Mouse (Mus musculus) lung, embryonic 16.5 days (tissue): ENCODE measurements around the gene Cryl1. TPM values are rescaled to one million over a fixed set of nuclear protein-coding genes. Genes with fewer than 3 reads are reported as not detected.
A peak's percentile ranks its signal among the peaks of the same experiment; 100 is the strongest.

ENCODE experiments used
- ATAC-seq: fragments of 200-750 bp; cut with Nextera tagmentation; 2 replicates; pipeline ENCODE4 v1.8.0; 2017; ENCODE audit warnings: low read depth, mild to moderate bottlenecking, moderate library complexity
- H3K27ac ChIP-seq: fragments of 300-500 bp; sonication (generic); 2 replicates; pipeline ENCODE4 v1.5.1; 2014; ENCODE audit warnings: mild to moderate bottlenecking, control low read depth, low read length
- H3K27me3 ChIP-seq: fragments of 300-500 bp; sonication (generic); 2 replicates; pipeline ENCODE4 v1.6.1; 2014; ENCODE audit warnings: low read depth, low read length, mixed read lengths; ENCODE audit not compliant: control insufficient read depth, insufficient read depth
- H3K36me3 ChIP-seq: fragments of 300-500 bp; sonication (generic); 2 replicates; pipeline ENCODE4 v1.6.1; 2014; ENCODE audit warnings: low read length; ENCODE audit not compliant: control insufficient read depth, insufficient read depth
- H3K4me1 ChIP-seq: fragments of 300-500 bp; sonication (generic); replicated peaks from 2 replicates; pipeline ENCODE4 v1.6.1; 2014; ENCODE audit warnings: low read length, mixed read lengths; ENCODE audit not compliant: control insufficient read depth, insufficient read depth
- H3K4me2 ChIP-seq: fragments of 300-500 bp; sonication (generic); 2 replicates; pipeline ENCODE4 v1.6.1; 2014; ENCODE audit warnings: low read depth, low read length, control low read depth
- H3K4me3 ChIP-seq: fragments of 300-500 bp; sonication (generic); 2 replicates; pipeline ENCODE4 v1.5.1; 2014; ENCODE audit warnings: mild to moderate bottlenecking, low read length, control low read depth
- H3K9ac ChIP-seq: fragments of 300-500 bp; sonication (generic); 2 replicates; pipeline ENCODE4 v1.6.1; 2014; ENCODE audit warnings: low read length, control low read depth
- H3K9me3 ChIP-seq: fragments of 300-500 bp; sonication (generic); 2 replicates; pipeline ENCODE4 v1.6.1; 2016; ENCODE audit warnings: low read length; ENCODE audit not compliant: control insufficient read depth
- WGBS: fragments of 180-500 bp; shearing (Covaris S2); extraction: QIAGEN DNeasy Blood & Tissue Kit; methylation state at CpG from one replicate; pipeline ENCODE4 v1.1.7; 2014; 5-methylcytosine and 5-hydroxymethylcytosine counted together
- polyA plus RNA-seq: library from polyadenylated mRNA; unstranded; fragments of >200 nt; fragmentation: Nextera tagmentation; extraction: Ambion mirVana; gene quantifications from 2 replicates; pipeline ENCODE4 v1.2.1, GENCODE M21; 2015

The Cryl1 gene
- polyA plus RNA-seq, 1 experiment from 2014 or later: 28.0 TPM

GRCm38 (mm10) chr14:57343057-57343750 lies 55.1 kb downstream of the Cryl1 start:
- H3K36me3 ChIP-seq: no peaks in the 10 kb centered on the region
- no peaks in the 10 kb centered on the region for H3K27me3 ChIP-seq
- 71% methylated on average over 15 of the region's 15 CpGs for WGBS
- no peak overlapping the region for H3K27ac ChIP-seq
- H3K4me1 ChIP-seq: no peaks in the 10 kb centered on the region
- ATAC-seq: no peak
- H3K4me2 ChIP-seq: no peak overlapping the region
- H3K4me3 ChIP-seq: no peak overlapping the region
- no peak overlapping the region for H3K9ac ChIP-seq
- H3K9me3 ChIP-seq: no peaks in the 10 kb centered on the region

- Histone ChIP-seq H3K9ac (no peak overlapping the region), H3K36me3 (no peaks in the 10 kb centered on the region), H3K4me1 (no peaks in the 10 kb centered on the region), H3K4me2 (no peak overlapping the region), H3K4me3 (no peak overlapping the region), H3K9me3 (no peaks in the 10 kb centered on the region), H3K27ac (no peak overlapping the region), H3K27me3 (no peaks in the 10 kb centered on the region)
- 74% methylated on average over 6 of the region's 6 CpGs for WGBS
- no peak for ATAC-seq
Measured at GRCm38 (mm10) chr14:57342316-57343055, 55.8 kb downstream of the Cryl1 start.

- H3K36me3 ChIP-seq: no peaks in the 10 kb centered on the region
- no peak overlapping the region for H3K27ac ChIP-seq
- 30% methylated on average over 6 of the region's 6 CpGs for WGBS
Measured at GRCm38 (mm10) chr14:57338666-57339065, 59.7 kb downstream of the Cryl1 start.

GRCm38 (mm10) chr14:57334833-57335232 lies 63.5 kb downstream of the Cryl1 start:
- ATAC-seq: no peak
- Histone ChIP-seq H3K36me3 (no peaks in the 10 kb centered on the region), H3K4me2 (no peak overlapping the region), H3K4me1 (no peaks in the 10 kb centered on the region), H3K27me3 (no peaks in the 10 kb centered on the region), H3K9ac (no peak overlapping the region), H3K27ac (no peak overlapping the region), H3K9me3 (no peaks in the 10 kb centered on the region), H3K4me3 (no peak overlapping the region)
- 70% methylated on average over 6 of the region's 6 CpGs for WGBS

More at GRCm38 (mm10) chr14:57338666-57339065, 59.7 kb downstream of the Cryl1 start:
- Histone ChIP-seq H3K4me3 (no peak overlapping the region), H3K4me2 (no peak overlapping the region), H3K9me3 (no peaks in the 10 kb centered on the region), H3K27me3 (no peaks in the 10 kb centered on the region), H3K9ac (no peak overlapping the region), H3K4me1 (no peaks in the 10 kb centered on the region)
- ATAC-seq: 0 out of 2 replicates have a peak, but pooled peaks have one; percentile 26

- H3K36me3 ChIP-seq: no peaks in the 10 kb centered on the region
- H3K4me2 ChIP-seq: no peak overlapping the region
- H3K27ac ChIP-seq: no peak overlapping the region
- ATAC-seq: no peak
- 63% methylated on average over 8 of the region's 8 CpGs for WGBS
- H3K4me3 ChIP-seq: no peak overlapping the region
- H3K27me3 ChIP-seq: no peaks in the 10 kb centered on the region
- H3K9ac ChIP-seq: no peak overlapping the region
- no peaks in the 10 kb centered on the region for H3K9me3 ChIP-seq
- no peaks in the 10 kb centered on the region for H3K4me1 ChIP-seq
Measured at GRCm38 (mm10) chr14:57332503-57332902, 65.8 kb downstream of the Cryl1 start.

GRCm38 (mm10) chr14:57331097-57331496 lies 67.2 kb downstream of the Cryl1 start:
- no peaks in the 10 kb centered on the region for H3K9me3 ChIP-seq
- ATAC-seq: no peak
- no peaks in the 10 kb centered on the region for H3K36me3 ChIP-seq
- H3K4me3 ChIP-seq: no peak overlapping the region
- H3K27ac ChIP-seq: no peak overlapping the region
- H3K4me1 ChIP-seq: no peaks in the 10 kb centered on the region
- no peaks in the 10 kb centered on the region for H3K27me3 ChIP-seq
- 63% methylated on average over 10 of the region's 10 CpGs for WGBS
- no peak overlapping the region for H3K4me2 ChIP-seq
- no peak overlapping the region for H3K9ac ChIP-seq

GRCm38 (mm10) chr14:57329600-57329999 lies 68.7 kb downstream of the Cryl1 start:
- Histone ChIP-seq H3K9ac (no peak overlapping the region), H3K27me3 (no peaks in the 10 kb centered on the region), H3K27ac (no peak overlapping the region), H3K36me3 (no peaks in the 10 kb centered on the region), H3K4me2 (no peak overlapping the region), H3K4me3 (no peak overlapping the region), H3K9me3 (no peaks in the 10 kb centered on the region), H3K4me1 (no peaks in the 10 kb centered on the region)
- ATAC-seq: no peak
- 77% methylated on average over 15 of the region's 15 CpGs for WGBS

- no peak overlapping the region for H3K4me2 ChIP-seq
- no peak overlapping the region for H3K27ac ChIP-seq
- H3K4me1 ChIP-seq: no peaks in the 10 kb centered on the region
- no peak overlapping the region for H3K4me3 ChIP-seq
- H3K9ac ChIP-seq: no peak overlapping the region
- 86% methylated on average over 6 of the region's 6 CpGs for WGBS
- no peaks in the 10 kb centered on the region for H3K36me3 ChIP-seq
- no peaks in the 10 kb centered on the region for H3K27me3 ChIP-seq
- H3K9me3 ChIP-seq: no peaks in the 10 kb centered on the region
- no peak for ATAC-seq
Measured at GRCm38 (mm10) chr14:57326771-57327170, 71.6 kb downstream of the Cryl1 start.

GRCm38 (mm10) chr14:57318812-57319211 lies 79.5 kb downstream of the Cryl1 start:
- 60% methylated on average over 1 of the region's 1 CpGs for WGBS
- no peak for ATAC-seq
- Histone ChIP-seq H3K9me3 (no peaks in the 10 kb centered on the region), H3K27ac (no peak overlapping the region), H3K9ac (no peak overlapping the region), H3K27me3 (no peaks in the 10 kb centered on the region), H3K4me1 (peaks cover 8% of the 10 kb centered on the region), H3K36me3 (no peaks in the 10 kb centered on the region), H3K4me2 (no peak overlapping the region), H3K4me3 (no peak overlapping the region)
